Mouse (Mus musculus): ENCODE measurements around the gene Smim20. TPM values are rescaled to one million over a fixed set of nuclear protein-coding genes. Genes with fewer than 3 reads are reported as not detected.

The Smim20 gene
- 160 and 171 TPM in 2 replicates for polyA plus RNA-seq (2015; fragmentation: Nextera tagmentation; extraction: Ambion mirVana)

GRCm38 (mm10) chr5:53266931-53267853, at the start of gene Smim20:
Smim20 (plus strand) TSS chr5:53267083.
- Histone ChIP-seq H3K4me2 (peak within 1 kb of the TSS; percentile 71), H3K9ac (peak within 1 kb of the TSS; percentile 58), H3K27ac (peak within 1 kb of the TSS; percentile 89), H3K9me3 (replicated peaks) (no peaks in the 10 kb centered on the region), H3K27me3 (no peaks in the 10 kb centered on the region), H3K4me1 (replicated peaks) (peaks cover 38% of the 10 kb centered on the region), H3K4me3 (peak within 1 kb of the TSS; percentile 79), H3K36me3 (no peaks in the 10 kb centered on the region)
- peak; percentile 87 for ATAC-seq (replicated peaks; ENCODE audit: insufficient number of reproducible peaks, insufficient read depth, low FRiP score, low read depth)
- WGBS: 10% methylated on average over 53 of the region's 53 CpGs

GRCm38 (mm10) chr5:53225434-53225833, 41.4 kb upstream of the Smim20 start:
- Histone ChIP-seq H3K27me3 (no peaks in the 10 kb centered on the region), H3K9me3 (replicated peaks) (no peaks in the 10 kb centered on the region), H3K9ac (no peak overlapping the region), H3K4me1 (replicated peaks) (0 out of 2 replicates have a peak, but pooled peaks cover 4% of the 10 kb centered on the region), H3K27ac (no peak overlapping the region), H3K4me2 (no peak overlapping the region), H3K4me3 (no peak overlapping the region), H3K36me3 (no peaks in the 10 kb centered on the region)
- 80% methylated on average over 13 of the region's 13 CpGs for WGBS
- ATAC-seq (replicated peaks; ENCODE audit: insufficient number of reproducible peaks, insufficient read depth, low FRiP score, low read depth): no peak

GRCm38 (mm10) chr5:53230560-53230959, 36.3 kb upstream of the Smim20 start:
- 62% methylated on average over 4 of the region's 4 CpGs for WGBS

GRCm38 (mm10) chr5:53235551-53235950, 31.3 kb upstream of the Smim20 start:
- peaks cover 16% of the 10 kb centered on the region for H3K4me1 ChIP-seq (replicated peaks)
- no peak overlapping the region for H3K4me2 ChIP-seq
- H3K9me3 ChIP-seq (replicated peaks): no peaks in the 10 kb centered on the region
- no peak overlapping the region for H3K27ac ChIP-seq
- ATAC-seq (replicated peaks; ENCODE audit: insufficient number of reproducible peaks, insufficient read depth, low FRiP score, low read depth): 0 out of 2 replicates have a peak, but pooled peaks have one; percentile 61
- no peak overlapping the region for H3K4me3 ChIP-seq
- H3K27me3 ChIP-seq: no peaks in the 10 kb centered on the region
- 16% methylated on average over 4 of the region's 4 CpGs for WGBS
- no peak overlapping the region for H3K9ac ChIP-seq
- H3K36me3 ChIP-seq: no peaks in the 10 kb centered on the region

More at GRCm38 (mm10) chr5:53230560-53230959, 36.3 kb upstream of the Smim20 start:
- Histone ChIP-seq H3K27me3 (no peaks in the 10 kb centered on the region), H3K27ac (no peak overlapping the region), H3K4me1 (replicated peaks) (peaks cover 7% of the 10 kb centered on the region), H3K4me3 (no peak overlapping the region), H3K9me3 (replicated peaks) (no peaks in the 10 kb centered on the region), H3K9ac (no peak overlapping the region), H3K4me2 (no peak overlapping the region), H3K36me3 (no peaks in the 10 kb centered on the region)
- ATAC-seq (replicated peaks; ENCODE audit: insufficient number of reproducible peaks, insufficient read depth, low FRiP score, low read depth): no peak

- no peak overlapping the region for H3K4me3 ChIP-seq
- WGBS: 15% methylated on average over 5 of the region's 5 CpGs
- H3K4me2 ChIP-seq: no peak overlapping the region
- H3K9me3 ChIP-seq (replicated peaks): no peaks in the 10 kb centered on the region
- H3K36me3 ChIP-seq: no peaks in the 10 kb centered on the region
- peaks cover 18% of the 10 kb centered on the region for H3K4me1 ChIP-seq (replicated peaks)
- no peak; the same call in 1 of the 2 replicates for ATAC-seq (replicated peaks; ENCODE audit: insufficient number of reproducible peaks, insufficient read depth, low FRiP score, low read depth)
- H3K27me3 ChIP-seq: no peaks in the 10 kb centered on the region
- H3K9ac ChIP-seq: no peak overlapping the region
- H3K27ac ChIP-seq: no peak overlapping the region
Measured at GRCm38 (mm10) chr5:53236136-53236535, 30.7 kb upstream of the Smim20 start.

GRCm38 (mm10) chr5:53236749-53237148, 30.1 kb upstream of the Smim20 start:
- Histone ChIP-seq H3K4me3 (no peak overlapping the region), H3K36me3 (no peaks in the 10 kb centered on the region), H3K4me2 (no peak overlapping the region), H3K27ac (no peak overlapping the region), H3K27me3 (no peaks in the 10 kb centered on the region), H3K9me3 (replicated peaks) (no peaks in the 10 kb centered on the region), H3K9ac (no peak overlapping the region), H3K4me1 (replicated peaks) (peaks cover 19% of the 10 kb centered on the region)
- no peak for ATAC-seq (replicated peaks; ENCODE audit: insufficient number of reproducible peaks, insufficient read depth, low FRiP score, low read depth)
- WGBS: 81% methylated on average over 7 of the region's 8 CpGs

- H3K4me1 ChIP-seq (replicated peaks): peaks cover 19% of the 10 kb centered on the region
- no peaks in the 10 kb centered on the region for H3K9me3 ChIP-seq (replicated peaks)
- H3K36me3 ChIP-seq: no peaks in the 10 kb centered on the region
- no peak overlapping the region for H3K4me3 ChIP-seq
- no peak for ATAC-seq (replicated peaks; ENCODE audit: insufficient number of reproducible peaks, insufficient read depth, low FRiP score, low read depth)
- 83% methylated on average over 7 of the region's 7 CpGs for WGBS
- no peak overlapping the region for H3K9ac ChIP-seq
- no peak overlapping the region for H3K27ac ChIP-seq
- no peaks in the 10 kb centered on the region for H3K27me3 ChIP-seq
- no peak overlapping the region for H3K4me2 ChIP-seq
Measured at GRCm38 (mm10) chr5:53238761-53239160, 28.1 kb upstream of the Smim20 start.

- H3K4me1 ChIP-seq (replicated peaks): peaks cover 19% of the 10 kb centered on the region
- H3K4me3 ChIP-seq: no peak overlapping the region
- H3K9me3 ChIP-seq (replicated peaks): no peaks in the 10 kb centered on the region
- H3K9ac ChIP-seq: no peak overlapping the region
- H3K36me3 ChIP-seq: no peaks in the 10 kb centered on the region
- no peak overlapping the region for H3K4me2 ChIP-seq
- 85% methylated on average over 7 of the region's 7 CpGs for WGBS
- H3K27ac ChIP-seq: no peak overlapping the region
- H3K27me3 ChIP-seq: no peaks in the 10 kb centered on the region
- ATAC-seq (replicated peaks; ENCODE audit: insufficient number of reproducible peaks, insufficient read depth, low FRiP score, low read depth): no peak
Measured at GRCm38 (mm10) chr5:53239189-53239588, 27.7 kb upstream of the Smim20 start.

- H3K9ac ChIP-seq: no peak overlapping the region
- H3K9me3 ChIP-seq (replicated peaks): no peaks in the 10 kb centered on the region
- H3K36me3 ChIP-seq: no peaks in the 10 kb centered on the region
- no peaks in the 10 kb centered on the region for H3K27me3 ChIP-seq
- no peak overlapping the region for H3K27ac ChIP-seq
- H3K4me3 ChIP-seq: no peak overlapping the region
- peaks cover 19% of the 10 kb centered on the region for H3K4me1 ChIP-seq (replicated peaks)
- H3K4me2 ChIP-seq: no peak overlapping the region
- 53% methylated on average over 11 of the region's 11 CpGs for WGBS
- ATAC-seq (replicated peaks; ENCODE audit: insufficient number of reproducible peaks, insufficient read depth, low FRiP score, low read depth): no peak
Measured at GRCm38 (mm10) chr5:53239831-53240440, 26.9 kb upstream of the Smim20 start.

- Histone ChIP-seq H3K9me3 (replicated peaks) (no peaks in the 10 kb centered on the region), H3K4me2 (no peak overlapping the region), H3K4me1 (replicated peaks) (peaks cover 12% of the 10 kb centered on the region), H3K4me3 (no peak overlapping the region), H3K27me3 (no peaks in the 10 kb centered on the region), H3K9ac (no peak overlapping the region), H3K27ac (no peak overlapping the region), H3K36me3 (no peaks in the 10 kb centered on the region)
- ATAC-seq (replicated peaks; ENCODE audit: insufficient number of reproducible peaks, insufficient read depth, low FRiP score, low read depth): no peak
- 51% methylated on average over 2 of the region's 2 CpGs for WGBS
Measured at GRCm38 (mm10) chr5:53241109-53241508, 25.8 kb upstream of the Smim20 start.

GRCm38 (mm10) chr5:53241963-53242362, 24.9 kb upstream of the Smim20 start:
- 61% methylated on average over 5 of the region's 5 CpGs for WGBS
- H3K9me3 ChIP-seq (replicated peaks): no peaks in the 10 kb centered on the region
- H3K4me2 ChIP-seq: no peak overlapping the region
- H3K27me3 ChIP-seq: no peaks in the 10 kb centered on the region
- H3K4me3 ChIP-seq: no peak overlapping the region
- no peak overlapping the region for H3K27ac ChIP-seq
- no peak for ATAC-seq (replicated peaks; ENCODE audit: insufficient number of reproducible peaks, insufficient read depth, low FRiP score, low read depth)
- H3K4me1 ChIP-seq (replicated peaks): peaks cover 11% of the 10 kb centered on the region
- no peaks in the 10 kb centered on the region for H3K36me3 ChIP-seq
- no peak overlapping the region for H3K9ac ChIP-seq

Data from heart, embryonic 15.5 days (tissue).